Mouse (Mus musculus) heart, embryonic 16.5 days (tissue): ENCODE measurements around the gene Ifi27. TPM values are rescaled to one million over a fixed set of nuclear protein-coding genes. Genes with fewer than 3 reads are reported as not detected.

ENCODE experiments used
- ATAC-seq: fragments of 200-750 bp; cut with Nextera tagmentation; replicated peaks from 2 replicates; pipeline ENCODE4 v1.8.0; 2017; ENCODE audit warnings: moderate number of reproducible peaks; ENCODE audit not compliant: insufficient read depth, low FRiP score; ENCODE audit errors: extremely low read depth
- H3K27ac ChIP-seq: fragments of 300-500 bp; sonication (generic); 2 replicates; pipeline ENCODE4 v1.5.1; 2014; ENCODE audit warnings: mild to moderate bottlenecking, low read length, control low read depth, moderate library complexity
- H3K27me3 ChIP-seq: fragments of 300-500 bp; sonication (generic); 2 replicates; pipeline ENCODE4 v1.6.1; 2014; ENCODE audit warnings: low read length, mixed read lengths; ENCODE audit not compliant: control insufficient read depth, insufficient read depth
- H3K36me3 ChIP-seq: fragments of 300-500 bp; sonication (generic); 2 replicates; pipeline ENCODE4 v1.6.1; 2014; ENCODE audit not compliant: control insufficient read depth, insufficient read depth
- H3K4me1 ChIP-seq: fragments of 300-500 bp; sonication (generic); 2 replicates; pipeline ENCODE4 v1.6.1; 2014; ENCODE audit warnings: low read length, mixed read lengths; ENCODE audit not compliant: control insufficient read depth, insufficient read depth
- H3K4me2 ChIP-seq: fragments of 300-500 bp; sonication (generic); 2 replicates; pipeline ENCODE4 v1.6.1; 2014; ENCODE audit warnings: low read depth, mild to moderate bottlenecking, control low read depth, low read length
- H3K4me3 ChIP-seq: fragments of 300-500 bp; sonication (generic); 2 replicates; pipeline ENCODE4 v1.5.1; 2014; ENCODE audit warnings: mild to moderate bottlenecking, control low read depth, low read length
- H3K9ac ChIP-seq: fragments of 300-500 bp; sonication (generic); 2 replicates; pipeline ENCODE4 v1.6.1; 2014; ENCODE audit warnings: low read length, control low read depth
- H3K9me3 ChIP-seq: fragments of 300-500 bp; sonication (generic); replicated peaks from 2 replicates; pipeline ENCODE4 v1.6.1; 2016; ENCODE audit warnings: low read length; ENCODE audit not compliant: control insufficient read depth
- WGBS: fragments of 180-500 bp; shearing (Covaris S2); extraction: QIAGEN DNeasy Blood & Tissue Kit; methylation state at CpG from one replicate; pipeline ENCODE4 v1.1.7; 2014; 5-methylcytosine and 5-hydroxymethylcytosine counted together
- polyA plus RNA-seq: library from polyadenylated mRNA; unstranded; fragments of >200 nt; fragmentation: Nextera tagmentation; extraction: Ambion mirVana; gene quantifications from 2 replicates; pipeline ENCODE4 v1.2.1, GENCODE M21; 2015

Gene Ifi27
- polyA plus RNA-seq: 43.2 and 48.3 TPM in 2 replicates

GRCm38 (mm10) chr12:103433986-103434731 is at the start of gene Ifi27:
Gene Ifi27, plus strand, starts transcription at chr12:103434211.
- Histone ChIP-seq H3K9me3 (no peaks in the 10 kb centered on the region), H3K27ac (peak within 1 kb of the TSS; percentile 73), H3K9ac (peak within 1 kb of the TSS; percentile 34; the same call in 1 of the 2 replicates), H3K4me1 (no peaks in the 10 kb centered on the region), H3K4me2 (peak within 1 kb of the TSS; percentile 57), H3K4me3 (peak within 1 kb of the TSS; percentile 47), H3K27me3 (no peaks in the 10 kb centered on the region), H3K36me3 (no peaks in the 10 kb centered on the region)
- 42% methylated on average over 8 of the region's 8 CpGs for WGBS
- ATAC-seq: peak; percentile 92

GRCm38 (mm10) chr12:103388505-103389347 is 45.3 kb upstream of the Ifi27 start, which contains the start of gene Otub2:
Gene Otub2, plus strand, starts transcription at chr12:103388682.
- Histone ChIP-seq H3K4me3 (peak within 1 kb of the TSS; percentile 73), H3K9ac (peak within 1 kb of the TSS; percentile 92), H3K36me3 (no peaks in the 10 kb centered on the region), H3K27me3 (no peaks in the 10 kb centered on the region), H3K27ac (peak within 1 kb of the TSS; percentile 57), H3K4me2 (peak within 1 kb of the TSS; percentile 97), H3K9me3 (no peaks in the 10 kb centered on the region), H3K4me1 (peaks cover 31% of the 10 kb centered on the region)
- WGBS: under 1% methylated on average over 58 of the region's 58 CpGs
- ATAC-seq: peak; percentile 98

- ATAC-seq: no peak
- H3K9ac ChIP-seq: peak overlapping the region; percentile 92
- H3K4me2 ChIP-seq: peak overlapping the region; percentile 97
- H3K4me3 ChIP-seq: peak overlapping the region; percentile 73
- no peak overlapping the region for H3K27ac ChIP-seq
- H3K36me3 ChIP-seq: no peaks in the 10 kb centered on the region
- H3K4me1 ChIP-seq: peaks cover 31% of the 10 kb centered on the region
- WGBS: 46% methylated on average over 2 of the region's 2 CpGs
- H3K9me3 ChIP-seq: no peaks in the 10 kb centered on the region
- no peaks in the 10 kb centered on the region for H3K27me3 ChIP-seq
Observed at GRCm38 (mm10) chr12:103389348-103389727, 44.7 kb upstream of the Ifi27 start.

GRCm38 (mm10) chr12:103389982-103390381 is 44.0 kb upstream of the Ifi27 start:
- Histone ChIP-seq H3K27me3 (no peaks in the 10 kb centered on the region), H3K9me3 (no peaks in the 10 kb centered on the region), H3K4me1 (peaks cover 31% of the 10 kb centered on the region), H3K9ac (no peak overlapping the region; the same call in 1 of the 2 replicates), H3K4me2 (peak overlapping the region; percentile 97; the same call in 1 of the 2 replicates), H3K4me3 (no peak overlapping the region), H3K36me3 (no peaks in the 10 kb centered on the region), H3K27ac (no peak overlapping the region)
- 71% methylated on average over 4 of the region's 4 CpGs for WGBS
- no peak for ATAC-seq

GRCm38 (mm10) chr12:103391098-103391497 is 42.9 kb upstream of the Ifi27 start:
- Histone ChIP-seq H3K4me3 (no peak overlapping the region), H3K36me3 (no peaks in the 10 kb centered on the region), H3K9me3 (no peaks in the 10 kb centered on the region), H3K4me1 (peaks cover 31% of the 10 kb centered on the region), H3K27me3 (no peaks in the 10 kb centered on the region), H3K27ac (peak overlapping the region; percentile 61), H3K4me2 (peak overlapping the region; percentile 37), H3K9ac (peak overlapping the region; percentile 43; the same call in 1 of the 2 replicates)
- WGBS: 47% methylated on average over 7 of the region's 7 CpGs
- no peak for ATAC-seq

- Histone ChIP-seq H3K4me2 (no peak overlapping the region), H3K27ac (no peak overlapping the region), H3K4me3 (no peak overlapping the region), H3K36me3 (no peaks in the 10 kb centered on the region), H3K4me1 (peaks cover 45% of the 10 kb centered on the region), H3K9me3 (no peaks in the 10 kb centered on the region), H3K27me3 (no peaks in the 10 kb centered on the region), H3K9ac (no peak overlapping the region)
- ATAC-seq: no peak
- 44% methylated on average over 6 of the region's 6 CpGs for WGBS
Observed at GRCm38 (mm10) chr12:103393528-103393927, 40.5 kb upstream of the Ifi27 start.

GRCm38 (mm10) chr12:103395486-103396275 is 38.3 kb upstream of the Ifi27 start:
- WGBS: 66% methylated on average over 12 of the region's 12 CpGs
- H3K9ac ChIP-seq: no peak overlapping the region
- H3K36me3 ChIP-seq: no peaks in the 10 kb centered on the region
- peaks cover 32% of the 10 kb centered on the region for H3K4me1 ChIP-seq
- H3K9me3 ChIP-seq: no peaks in the 10 kb centered on the region
- no peak overlapping the region for H3K27ac ChIP-seq
- no peak for ATAC-seq
- H3K4me2 ChIP-seq: no peak overlapping the region
- H3K4me3 ChIP-seq: no peak overlapping the region
- no peaks in the 10 kb centered on the region for H3K27me3 ChIP-seq

GRCm38 (mm10) chr12:103396751-103397150 is 37.3 kb upstream of the Ifi27 start:
- peaks cover 21% of the 10 kb centered on the region for H3K4me1 ChIP-seq
- no peaks in the 10 kb centered on the region for H3K9me3 ChIP-seq
- no peak overlapping the region for H3K9ac ChIP-seq
- 0 out of 2 replicates have a peak, but pooled peaks cover 3% of the 10 kb centered on the region for H3K36me3 ChIP-seq
- H3K4me2 ChIP-seq: no peak overlapping the region
- 56% methylated on average over 7 of the region's 7 CpGs for WGBS
- H3K27me3 ChIP-seq: no peaks in the 10 kb centered on the region
- no peak overlapping the region for H3K4me3 ChIP-seq
- H3K27ac ChIP-seq: no peak overlapping the region
- no peak for ATAC-seq
